Mouse (Mus musculus): ENCODE results near the gene Fxyd6. TPM values are rescaled to one million over a fixed set of nuclear protein-coding genes. Genes with fewer than 3 reads are reported as not detected.

Fxyd6 gene
- polyA plus RNA-seq, 1 experiment from 2014 or later = 54.5 TPM

DNA sequence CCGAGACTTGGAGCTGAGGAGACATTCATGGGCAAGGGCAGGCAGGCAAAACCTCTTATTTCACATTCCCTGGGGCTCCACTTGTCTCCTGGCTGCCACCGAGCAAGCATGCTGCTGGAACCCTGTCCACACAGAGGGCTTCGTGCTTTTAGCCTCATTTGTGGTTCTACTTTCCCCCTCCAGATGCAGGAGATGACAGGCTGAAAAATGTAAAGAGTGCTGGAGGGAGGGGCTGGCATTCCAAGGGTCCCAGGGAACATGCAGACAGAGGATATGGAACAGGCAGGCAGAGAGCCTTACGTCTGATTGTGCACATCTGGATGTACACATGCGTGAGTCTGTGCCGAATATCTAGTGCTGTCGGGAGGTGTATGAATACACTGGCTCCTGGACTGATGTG lies 11.6 kb upstream of the Fxyd6 start:
- no peaks in the 10 kb centered on the region for H3K9me3 ChIP-seq (ENCODE audit: control insufficient read depth)
- ATAC-seq = no peak
- WGBS = 55% methylated on average over 7 of the region's 7 CpGs
- no peak overlapping the region for H3K4me2 ChIP-seq (replicated peaks; ENCODE audit: low read depth)
- no peak overlapping the region for H3K9ac ChIP-seq (ENCODE audit: low read depth, low read length)
- no peaks in the 10 kb centered on the region for H3K4me1 ChIP-seq (replicated peaks; ENCODE audit: control insufficient read depth, insufficient read depth, low read length)
- no peak for TF ChIP-seq CTCF (IDR thresholded peaks at IDR 0.05; ENCODE audit: low read depth)
- H3K27ac ChIP-seq (ENCODE audit: low read depth, low read length) = no peak overlapping the region
- no peaks in the 10 kb centered on the region for H3K27me3 ChIP-seq (replicated peaks; ENCODE audit: control insufficient read depth, insufficient read depth, low read length)
- H3K36me3 ChIP-seq (ENCODE audit: control insufficient read depth, insufficient read depth) = no peaks in the 10 kb centered on the region
- H3K4me3 ChIP-seq (ENCODE audit: low read depth, low read length) = no peak overlapping the region

DNA sequence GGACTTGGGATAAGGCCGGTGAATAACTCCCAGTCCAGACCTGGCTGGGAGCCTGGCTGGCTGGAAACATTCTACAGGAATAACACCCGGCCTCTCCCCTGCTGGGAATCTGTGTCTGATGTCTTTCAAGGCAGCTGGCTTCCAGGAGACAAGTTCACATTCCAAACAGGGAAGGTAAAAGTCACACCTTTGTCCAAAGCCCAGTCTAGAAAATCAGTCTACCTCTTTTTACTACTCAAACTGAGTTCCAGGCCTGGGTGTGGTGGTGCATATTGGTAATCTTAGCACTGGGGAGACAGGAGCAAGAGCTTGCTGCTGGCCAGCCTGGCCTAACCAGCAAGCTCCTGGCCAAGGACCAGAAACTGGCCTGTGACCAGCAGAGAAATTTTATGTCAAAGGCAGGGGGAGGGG lies 7.9 kb upstream of the Fxyd6 start:
- no peak for ATAC-seq
- Histone ChIP-seq H3K4me1 (replicated peaks; ENCODE audit: control insufficient read depth, insufficient read depth, low read length) (no peaks in the 10 kb centered on the region), H3K9ac (ENCODE audit: low read depth, low read length) (no peak overlapping the region), H3K27ac (ENCODE audit: low read depth, low read length) (no peak overlapping the region), H3K9me3 (ENCODE audit: control insufficient read depth) (no peaks in the 10 kb centered on the region), H3K36me3 (ENCODE audit: control insufficient read depth, insufficient read depth) (no peaks in the 10 kb centered on the region), H3K27me3 (replicated peaks; ENCODE audit: control insufficient read depth, insufficient read depth, low read length) (no peaks in the 10 kb centered on the region), H3K4me2 (replicated peaks; ENCODE audit: low read depth) (no peak overlapping the region), H3K4me3 (ENCODE audit: low read depth, low read length) (no peak overlapping the region)
- no peak for TF ChIP-seq CTCF (IDR thresholded peaks at IDR 0.05; ENCODE audit: low read depth)
- WGBS = 27% methylated on average over 2 of the region's 2 CpGs

DNA sequence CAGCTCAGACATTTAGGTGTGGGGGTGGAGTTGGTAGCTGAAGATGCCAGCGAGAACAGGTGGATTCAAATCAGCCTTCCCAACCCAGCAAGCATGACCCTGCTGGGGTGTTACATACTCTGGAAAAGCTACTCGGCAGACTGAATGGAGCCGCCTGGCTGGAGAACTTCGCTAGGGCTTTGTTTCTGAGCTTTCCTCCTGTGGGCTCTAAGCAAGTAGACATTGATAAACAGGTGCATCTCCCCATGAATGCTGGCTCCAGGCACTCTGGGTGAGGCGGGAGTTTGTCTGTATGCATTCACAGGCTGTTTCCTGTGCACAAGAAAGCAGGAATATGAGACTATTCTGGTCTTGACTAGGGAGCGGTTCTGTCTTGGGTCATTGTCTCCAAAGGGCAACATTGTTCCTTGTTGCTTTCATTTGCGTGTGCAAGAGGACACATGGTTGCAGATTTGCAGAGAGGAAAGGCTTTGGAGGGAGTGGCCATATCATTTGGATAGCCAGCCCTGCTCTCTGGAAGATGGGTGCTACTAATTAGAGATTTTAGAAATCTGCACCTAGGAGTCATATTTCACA lies 6.3 kb upstream of the Fxyd6 start:
- TF ChIP-seq CTCF (IDR thresholded peaks at IDR 0.05; ENCODE audit: low read depth) = no peak
- H3K4me2 ChIP-seq (replicated peaks; ENCODE audit: low read depth) = no peak overlapping the region
- no peaks in the 10 kb centered on the region for H3K4me1 ChIP-seq (replicated peaks; ENCODE audit: control insufficient read depth, insufficient read depth, low read length)
- 62% methylated on average over 7 of the region's 7 CpGs for WGBS
- H3K27ac ChIP-seq (ENCODE audit: low read depth, low read length) = no peak overlapping the region
- H3K36me3 ChIP-seq (ENCODE audit: control insufficient read depth, insufficient read depth) = no peaks in the 10 kb centered on the region
- no peak overlapping the region for H3K4me3 ChIP-seq (ENCODE audit: low read depth, low read length)
- ATAC-seq = no peak
- H3K27me3 ChIP-seq (replicated peaks; ENCODE audit: control insufficient read depth, insufficient read depth, low read length) = no peaks in the 10 kb centered on the region
- H3K9me3 ChIP-seq (ENCODE audit: control insufficient read depth) = no peaks in the 10 kb centered on the region
- no peak overlapping the region for H3K9ac ChIP-seq (ENCODE audit: low read depth, low read length)

DNA sequence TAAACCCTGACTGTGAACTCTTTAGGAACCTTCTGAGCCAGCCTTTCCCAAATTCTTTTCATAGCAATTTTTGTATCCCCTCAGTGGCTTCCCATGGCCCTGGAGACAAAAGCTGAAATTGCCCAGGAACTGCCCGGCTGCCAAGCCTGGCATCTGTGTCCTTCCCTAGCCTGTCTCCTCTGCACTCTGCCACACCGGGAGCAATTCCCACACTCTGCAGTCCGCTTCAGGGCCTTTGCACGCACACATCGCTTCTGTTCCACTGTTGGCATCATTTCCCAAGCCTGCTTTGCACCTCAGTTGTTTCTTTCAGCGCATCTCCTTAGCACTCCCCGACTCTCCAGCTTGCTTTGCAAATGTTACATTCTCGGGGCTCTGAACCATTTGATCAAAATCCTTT lies 2.3 kb upstream of the Fxyd6 start:
- no peak overlapping the region for H3K9ac ChIP-seq (ENCODE audit: low read depth, low read length)
- H3K4me2 ChIP-seq (replicated peaks; ENCODE audit: low read depth) = no peak overlapping the region
- H3K4me1 ChIP-seq (replicated peaks; ENCODE audit: control insufficient read depth, insufficient read depth, low read length) = no peaks in the 10 kb centered on the region
- no peak overlapping the region for H3K4me3 ChIP-seq (ENCODE audit: low read depth, low read length)
- H3K27ac ChIP-seq (ENCODE audit: low read depth, low read length) = no peak overlapping the region
- 67% methylated on average over 8 of the region's 8 CpGs for WGBS
- no peaks in the 10 kb centered on the region for H3K9me3 ChIP-seq (ENCODE audit: control insufficient read depth)
- TF ChIP-seq CTCF (IDR thresholded peaks at IDR 0.05; ENCODE audit: low read depth) = no peak
- no peaks in the 10 kb centered on the region for H3K36me3 ChIP-seq (ENCODE audit: control insufficient read depth, insufficient read depth)
- no peak for ATAC-seq
- peaks cover 16% of the 10 kb centered on the region for H3K27me3 ChIP-seq (replicated peaks; ENCODE audit: control insufficient read depth, insufficient read depth, low read length)

DNA sequence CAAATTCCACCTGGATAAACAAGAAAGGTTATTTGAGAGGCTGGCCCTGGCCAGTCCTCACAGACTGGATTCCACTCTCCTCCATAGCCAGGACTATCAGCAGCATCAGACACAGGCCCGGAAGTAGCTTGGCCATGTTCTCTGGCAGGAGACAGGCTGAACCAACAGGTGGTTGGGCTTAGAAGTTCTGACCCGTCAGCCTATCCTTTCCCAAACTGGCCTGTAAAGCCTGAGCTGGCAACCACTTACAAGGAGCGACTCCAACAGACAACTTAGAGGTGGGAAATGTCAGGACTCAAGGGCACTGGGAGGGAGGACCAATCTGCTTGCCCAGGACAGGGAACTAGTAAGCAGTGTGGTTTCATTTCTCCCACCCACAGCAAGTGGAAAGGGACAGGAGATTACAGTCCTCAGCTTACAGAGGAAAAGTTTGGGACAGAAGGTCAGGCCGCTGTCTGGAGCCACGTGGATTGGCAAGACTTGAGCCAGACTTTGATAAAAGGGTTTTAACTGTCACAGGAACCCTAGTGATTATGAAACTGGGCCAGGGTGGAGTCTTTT lies 1.6 kb upstream of the Fxyd6 start:
- Histone ChIP-seq H3K4me2 (replicated peaks; ENCODE audit: low read depth) (no peak overlapping the region), H3K36me3 (ENCODE audit: control insufficient read depth, insufficient read depth) (no peaks in the 10 kb centered on the region), H3K9me3 (ENCODE audit: control insufficient read depth) (no peaks in the 10 kb centered on the region), H3K27me3 (replicated peaks; ENCODE audit: control insufficient read depth, insufficient read depth, low read length) (peaks cover 16% of the 10 kb centered on the region), H3K27ac (ENCODE audit: low read depth, low read length) (no peak overlapping the region), H3K9ac (ENCODE audit: low read depth, low read length) (no peak overlapping the region), H3K4me1 (replicated peaks; ENCODE audit: control insufficient read depth, insufficient read depth, low read length) (no peaks in the 10 kb centered on the region), H3K4me3 (ENCODE audit: low read depth, low read length) (no peak overlapping the region)
- ATAC-seq = no peak
- WGBS = 62% methylated on average over 5 of the region's 5 CpGs
- TF ChIP-seq CTCF (IDR thresholded peaks at IDR 0.05; ENCODE audit: low read depth) = no peak

DNA sequence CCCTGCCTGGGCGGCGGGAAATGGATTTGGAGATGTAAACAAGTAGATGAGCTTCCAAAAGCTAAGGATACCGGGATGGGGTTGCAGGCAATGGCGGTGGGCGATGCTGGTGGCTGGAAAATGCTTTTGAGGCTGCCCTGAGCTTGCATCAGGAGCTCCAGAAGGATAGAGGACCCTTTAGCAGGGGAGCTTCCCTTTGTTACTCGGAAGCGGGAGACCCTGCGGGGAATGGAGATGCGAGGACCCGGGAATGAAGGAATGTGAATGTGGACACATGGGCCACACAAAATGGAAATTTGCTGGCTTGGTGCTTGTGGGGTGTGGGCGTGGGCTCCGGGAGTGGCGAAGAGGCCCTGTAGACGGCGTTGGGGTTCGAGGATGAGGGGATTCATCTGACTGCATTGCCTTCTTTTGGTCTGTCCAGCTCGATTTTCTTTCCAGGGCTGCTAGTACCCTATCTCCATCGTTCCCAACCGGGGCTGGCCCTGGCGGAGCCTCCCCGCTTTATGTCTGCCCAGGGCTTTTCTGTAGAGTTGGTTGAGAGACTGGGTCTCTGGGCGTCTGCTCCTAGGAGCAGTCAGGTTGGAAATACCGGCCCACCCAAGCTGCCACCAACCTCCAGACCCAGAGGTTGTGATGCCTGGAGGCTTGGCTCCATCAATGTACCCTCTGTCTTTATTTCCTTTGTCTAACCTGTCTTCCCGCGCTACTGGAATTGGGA lies 791 bp downstream of the Fxyd6 start:
- H3K9ac ChIP-seq (ENCODE audit: low read depth, low read length) = peak overlapping the region; percentile 5
- 11% methylated on average over 25 of the region's 25 CpGs for WGBS
- no peak for ATAC-seq
- H3K4me1 ChIP-seq (replicated peaks; ENCODE audit: control insufficient read depth, insufficient read depth, low read length) = no peaks in the 10 kb centered on the region
- no peak for TF ChIP-seq CTCF (IDR thresholded peaks at IDR 0.05; ENCODE audit: low read depth)
- peak overlapping the region; percentile 75 for H3K4me2 ChIP-seq (replicated peaks; ENCODE audit: low read depth)
- no peaks in the 10 kb centered on the region for H3K9me3 ChIP-seq (ENCODE audit: control insufficient read depth)
- peak overlapping the region; percentile 46 for H3K4me3 ChIP-seq (ENCODE audit: low read depth, low read length)
- H3K27me3 ChIP-seq (replicated peaks; ENCODE audit: control insufficient read depth, insufficient read depth, low read length) = peaks cover 16% of the 10 kb centered on the region
- H3K36me3 ChIP-seq (ENCODE audit: control insufficient read depth, insufficient read depth) = no peaks in the 10 kb centered on the region
- no peak overlapping the region for H3K27ac ChIP-seq (ENCODE audit: low read depth, low read length)

Measured in intestine, postnatal 0 days (tissue).